Mouse (Mus musculus): ENCODE data around the gene Vps72. TPM values are rescaled to one million over a fixed set of nuclear protein-coding genes. Genes with fewer than 3 reads are reported as not detected.

The Vps72 gene
- polyA plus RNA-seq (2012; fragmentation: generic; extraction: Trizol) = 10 to 100 TPM; 65.6 to 87.8 TPM

GRCm38 (mm10) chr3:95110911-95111726, at the start of gene Vps72:
Gene Vps72 (plus strand): TSS chr3:95111022.

GRCm38 (mm10) chr3:95106338-95107117, 4.3 kb upstream of the Vps72 start, which contains the start of gene Pip5k1a:
Gene Pip5k1a (minus strand): TSS chr3:95106930.

GRCm38 (mm10) chr3:95124246-95124645, 13.4 kb downstream of the Vps72 start, which contains the start of gene Tmod4:
Gene Tmod4 (plus strand): TSS chr3:95124476.

GRCm38 (mm10) chr3:95133680-95134101, 22.9 kb downstream of the Vps72 start, which contains the start of the genes Scnm1 and Lysmd1:
Gene Scnm1 (minus strand): TSS chr3:95134011.
Gene Lysmd1 (plus strand): TSS chr3:95134088.

GRCm38 (mm10) chr3:95141952-95142616, 31.3 kb downstream of the Vps72 start, which contains the start of gene Tnfaip8l2:
Gene Tnfaip8l2 (minus strand): TSS chr3:95142360.

GRCm38 (mm10) chr3:95159987-95160963, 49.5 kb downstream of the Vps72 start, which contains the start of gene Sema6c:
Gene Sema6c (plus strand): TSS chr3:95160457.

Other genes with a start within 250 kb of the Vps72 start
- gene Psmb4, start 224.1 kb upstream of the Vps72 start, polyA plus RNA-seq (2012; fragmentation: generic; extraction: Trizol) = 100 to 1,000 TPM; 388 to 563 TPM
- gene Selenbp1, start 178.0 kb upstream of the Vps72 start, polyA plus RNA-seq (2012; fragmentation: generic; extraction: Trizol) = 1 to 10 TPM in 1 of 2 experiments, under 1 TPM in 1; 0.09 to 8.3 TPM
- gene Rfx5, start 156.9 kb upstream of the Vps72 start, polyA plus RNA-seq (2012; fragmentation: generic; extraction: Trizol) = 10 to 100 TPM in 1 of 2 experiments, under 1 TPM in 1; 0.34 to 11.8 TPM
- gene Pi4kb, start 136.3 kb upstream of the Vps72 start, polyA plus RNA-seq (2012; fragmentation: generic; extraction: Trizol) = 10 to 100 TPM; 16.7 to 52.4 TPM
- 10 to 100 TPM in 1 of 2 experiments, 1 to 10 TPM in 1; 9.0 to 16.3 TPM for gene Zfp687, start 95.6 kb upstream of the Vps72 start, polyA plus RNA-seq (2012; fragmentation: generic; extraction: Trizol)
- 100 to 1,000 TPM; 161 to 228 TPM for gene Psmd4, start 68.4 kb upstream of the Vps72 start, polyA plus RNA-seq (2012; fragmentation: generic; extraction: Trizol)
- 10 to 100 TPM in 1 of 2 experiments, 1 to 10 TPM in 1; 5.5 to 15.4 TPM for gene Pip5k1a, start 4.1 kb upstream of the Vps72 start, polyA plus RNA-seq (2012; fragmentation: generic; extraction: Trizol)
- gene Tmod4, start 13.5 kb downstream of the Vps72 start, polyA plus RNA-seq (2012; fragmentation: generic; extraction: Trizol) = 1 to 10 TPM in 1 of 2 experiments, under 1 TPM in 1; 0.12 to 2.2 TPM
- gene Scnm1, start 23.0 kb downstream of the Vps72 start, polyA plus RNA-seq (2012; fragmentation: generic; extraction: Trizol) = 10 to 100 TPM; 37.1 to 41.3 TPM
- gene Lysmd1, start 23.1 kb downstream of the Vps72 start, polyA plus RNA-seq (2012; fragmentation: generic; extraction: Trizol) = 1 to 10 TPM; 1.4 to 6.5 TPM
- gene Tnfaip8l2, start 31.3 kb downstream of the Vps72 start, polyA plus RNA-seq (2012; fragmentation: generic; extraction: Trizol) = under 1 TPM in 1 of 2 experiments, not detected in 1; 0.25 TPM
- gene Sema6c, start 49.4 kb downstream of the Vps72 start, polyA plus RNA-seq (2012; fragmentation: generic; extraction: Trizol) = 10 to 100 TPM in 1 of 2 experiments, 1 to 10 TPM in 1; 1.2 to 10.8 TPM
- gene Gabpb2, start 106.9 kb downstream of the Vps72 start, polyA plus RNA-seq (2012; fragmentation: generic; extraction: Trizol) = 1 to 10 TPM in 1 of 2 experiments, under 1 TPM in 1; 0.46 to 5.0 TPM
- gene Cdc42se1, start 117.7 kb downstream of the Vps72 start, polyA plus RNA-seq (2012; fragmentation: generic; extraction: Trizol) = 10 to 100 TPM; 32.7 to 44.2 TPM
- gene Mllt11, start 121.1 kb downstream of the Vps72 start, polyA plus RNA-seq (2012; fragmentation: generic; extraction: Trizol) = 1 to 10 TPM; 3.7 to 6.4 TPM
- under 1 TPM; 0.02 to 0.13 TPM for gene Gm128, start 130.6 kb downstream of the Vps72 start, polyA plus RNA-seq (2012; fragmentation: generic; extraction: Trizol)
- under 1 TPM in 1 of 2 experiments, not detected in 1; 0.27 TPM for gene Bnipl, start 140.2 kb downstream of the Vps72 start, polyA plus RNA-seq (2012; fragmentation: generic; extraction: Trizol)
- gene Mindy1, start 170.3 kb downstream of the Vps72 start, polyA plus RNA-seq (2012; fragmentation: generic; extraction: Trizol) = 10 to 100 TPM; 20.9 to 35.4 TPM
- 10 to 100 TPM in 1 of 2 experiments, 1 to 10 TPM in 1; 4.4 to 13.2 TPM for gene Prune1, start 171.1 kb downstream of the Vps72 start, polyA plus RNA-seq (2012; fragmentation: generic; extraction: Trizol)
- gene Anxa9, start 196.2 kb downstream of the Vps72 start, polyA plus RNA-seq (2012; fragmentation: generic; extraction: Trizol) = 1 to 10 TPM; 1.6 to 2.8 TPM
- gene Cers2, start 203.8 kb downstream of the Vps72 start, polyA plus RNA-seq (2012; fragmentation: generic; extraction: Trizol) = 100 to 1,000 TPM in 1 of 2 experiments, 10 to 100 TPM in 1; 63.2 to 101 TPM
- 10 to 100 TPM in 1 of 2 experiments, 1 to 10 TPM in 1; 1.9 to 12.4 TPM for gene Setdb1, start 246.2 kb downstream of the Vps72 start, polyA plus RNA-seq (2012; fragmentation: generic; extraction: Trizol)

Data from C3H10T1/2 (cell line).